Mouse (Mus musculus): ENCODE results near the gene Hdac5. TPM values are rescaled to one million over a fixed set of nuclear protein-coding genes. Genes with fewer than 3 reads are reported as not detected.
A peak's percentile ranks its signal among the peaks of the same experiment; 100 is the strongest.

The Hdac5 gene
- total and polyA plus RNA-seq, 2 experiments from 2014 or later: 61.9 to 350 TPM

- Histone ChIP-seq H3K4me3 (ENCODE audit: low read length) (peak within 1 kb of the TSS; percentile 49), H3K27me3 (ENCODE audit: insufficient read depth, low read length) (no peaks in the 10 kb centered on the region), H3K4me1 (ENCODE audit: insufficient read depth, low read length) (peaks cover 4% of the 10 kb centered on the region; the same call in 1 of the 2 replicates), H3K4me2 (ENCODE audit: low read depth, low read length) (peak within 1 kb of the TSS; percentile 84), H3K9me3 (ENCODE audit: low read length) (no peaks in the 10 kb centered on the region), H3K36me3 (ENCODE audit: insufficient read depth, low read length) (0 out of 2 replicates have a peak, but pooled peaks cover 11% of the 10 kb centered on the region), H3K9ac (replicated peaks; ENCODE audit: low read length) (peak within 1 kb of the TSS; percentile 53), H3K27ac (peak within 1 kb of the TSS; percentile 71)
- WGBS: 2% methylated on average over 50 of the region's 50 CpGs
- DNase-seq (ENCODE audit: low spot score) (peak; percentile 96), ATAC-seq (peak; percentile 87)
- TF ChIP-seq CTCF (IDR thresholded peaks at IDR 0.05; ENCODE audit: low read depth): peak; percentile 7; the same call in 1 of the 2 replicates
Measured at GRCm38 (mm10) chr11:102189461-102190436, 40.2 kb downstream of the Hdac5 start, which contains the start of gene G6pc3. Gene G6pc3 (plus strand): TSS chr11:102189620.

GRCm38 (mm10) chr11:102188980-102189379 is 41.0 kb downstream of the Hdac5 start:
- no peak for TF ChIP-seq CTCF (IDR thresholded peaks at IDR 0.05; ENCODE audit: low read depth)
- Histone ChIP-seq H3K36me3 (ENCODE audit: insufficient read depth, low read length) (0 out of 2 replicates have a peak, but pooled peaks cover 7% of the 10 kb centered on the region), H3K4me3 (ENCODE audit: low read length) (peak overlapping the region; percentile 49), H3K27me3 (ENCODE audit: insufficient read depth, low read length) (no peaks in the 10 kb centered on the region), H3K4me1 (ENCODE audit: insufficient read depth, low read length) (peaks cover 4% of the 10 kb centered on the region; the same call in 1 of the 2 replicates), H3K9ac (replicated peaks; ENCODE audit: low read length) (no peak overlapping the region; the same call in 1 of the 2 replicates), H3K4me2 (ENCODE audit: low read depth, low read length) (peak overlapping the region; percentile 84), H3K9me3 (ENCODE audit: low read length) (no peaks in the 10 kb centered on the region), H3K27ac (peak overlapping the region; percentile 71)
- DNase-seq (ENCODE audit: low spot score): no peak
- 66% methylated on average over 6 of the region's 6 CpGs for WGBS
- ATAC-seq: no peak

GRCm38 (mm10) chr11:102186235-102186634 is 43.7 kb downstream of the Hdac5 start:
- peaks cover 10% of the 10 kb centered on the region; the same call in 1 of the 2 replicates for H3K4me1 ChIP-seq (ENCODE audit: insufficient read depth, low read length)
- DNase-seq (ENCODE audit: low spot score): no peak
- no peak for TF ChIP-seq CTCF (IDR thresholded peaks at IDR 0.05; ENCODE audit: low read depth)
- no peaks in the 10 kb centered on the region for H3K9me3 ChIP-seq (ENCODE audit: low read length)
- H3K27me3 ChIP-seq (ENCODE audit: insufficient read depth, low read length): no peaks in the 10 kb centered on the region
- ATAC-seq: no peak
- H3K36me3 ChIP-seq (ENCODE audit: insufficient read depth, low read length): peaks cover 3% of the 10 kb centered on the region; the same call in 1 of the 2 replicates
- H3K9ac ChIP-seq (replicated peaks; ENCODE audit: low read length): no peak overlapping the region
- H3K4me3 ChIP-seq (ENCODE audit: low read length): no peak overlapping the region
- 81% methylated on average over 1 of the region's 1 CpGs for WGBS
- no peak overlapping the region for H3K27ac ChIP-seq
- H3K4me2 ChIP-seq (ENCODE audit: low read depth, low read length): no peak overlapping the region

DNA sequence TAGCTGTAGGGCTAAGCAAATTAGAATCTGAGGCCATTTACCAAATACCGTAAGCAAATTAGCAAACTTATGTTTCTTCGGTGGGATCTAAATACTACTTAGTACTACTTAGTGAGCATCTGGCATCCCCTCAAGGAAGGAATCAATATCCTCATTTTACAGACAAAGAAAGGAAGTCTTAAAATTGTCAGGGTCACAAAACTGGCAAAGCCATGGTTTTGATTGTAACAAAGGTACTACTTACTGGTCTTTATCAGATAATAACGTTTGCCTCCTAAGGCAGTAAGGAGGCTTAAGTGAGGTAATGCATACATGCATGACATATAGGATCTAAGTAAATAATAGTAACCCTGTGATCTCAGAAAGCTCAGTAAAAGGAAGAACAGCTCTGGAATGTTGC is 44.3 kb downstream of the Hdac5 start:
- Histone ChIP-seq H3K4me1 (ENCODE audit: insufficient read depth, low read length) (peaks cover 9% of the 10 kb centered on the region; the same call in 1 of the 2 replicates), H3K4me3 (ENCODE audit: low read length) (peak overlapping the region; percentile 88), H3K27ac (peak overlapping the region; percentile 97), H3K4me2 (ENCODE audit: low read depth, low read length) (peak overlapping the region; percentile 74), H3K27me3 (ENCODE audit: insufficient read depth, low read length) (no peaks in the 10 kb centered on the region), H3K9ac (replicated peaks; ENCODE audit: low read length) (peak overlapping the region; percentile 91; the same call in 1 of the 2 replicates), H3K9me3 (ENCODE audit: low read length) (no peaks in the 10 kb centered on the region), H3K36me3 (ENCODE audit: insufficient read depth, low read length) (peaks cover 8% of the 10 kb centered on the region; the same call in 1 of the 2 replicates)
- no peak for ATAC-seq
- WGBS: 45% methylated on average over 3 of the region's 3 CpGs
- no peak for TF ChIP-seq CTCF (IDR thresholded peaks at IDR 0.05; ENCODE audit: low read depth)
- DNase-seq (ENCODE audit: low spot score): no peak

- Histone ChIP-seq H3K27me3 (ENCODE audit: insufficient read depth, low read length) (no peaks in the 10 kb centered on the region), H3K4me3 (ENCODE audit: low read length) (peak within 1 kb of the TSS; percentile 88), H3K4me1 (ENCODE audit: insufficient read depth, low read length) (0 out of 2 replicates have a peak, but pooled peaks cover 7% of the 10 kb centered on the region), H3K27ac (peak within 1 kb of the TSS; percentile 97), H3K9me3 (ENCODE audit: low read length) (no peaks in the 10 kb centered on the region), H3K9ac (replicated peaks; ENCODE audit: low read length) (peak within 1 kb of the TSS; percentile 91), H3K4me2 (ENCODE audit: low read depth, low read length) (peak within 1 kb of the TSS; percentile 74), H3K36me3 (ENCODE audit: insufficient read depth, low read length) (peaks cover 10% of the 10 kb centered on the region)
- DNase-seq (ENCODE audit: low spot score): peak; percentile 97
- 2% methylated on average over 64 of the region's 70 CpGs for WGBS
- 0 out of 2 replicates have a peak, but pooled peaks have one; percentile 4 for TF ChIP-seq CTCF (IDR thresholded peaks at IDR 0.05; ENCODE audit: low read depth)
- peak; percentile 90 for ATAC-seq
Measured at GRCm38 (mm10) chr11:102184646-102185495, 45.1 kb downstream of the Hdac5 start, which contains the start of gene Lsm12. Gene Lsm12 (minus strand): TSS chr11:102185296.

DNA sequence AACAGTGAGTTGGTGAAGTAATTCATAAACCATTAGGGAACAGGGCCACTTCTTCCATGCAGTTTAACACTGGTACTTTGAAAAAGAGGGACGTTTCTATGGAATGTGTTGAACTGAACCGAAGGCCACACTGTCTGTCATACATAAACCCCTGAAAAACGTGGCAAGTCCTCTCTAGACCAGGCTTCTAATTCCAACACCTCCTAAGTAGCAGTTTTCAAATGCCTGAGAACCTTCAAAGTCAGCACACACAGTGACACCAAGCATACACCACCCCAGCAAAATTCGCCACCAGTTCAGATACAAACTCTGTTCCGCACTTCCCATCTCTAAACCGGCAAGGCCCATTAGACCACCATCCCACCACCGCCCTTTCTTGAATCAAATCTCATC is 45.7 kb downstream of the Hdac5 start:
- ATAC-seq: no peak
- WGBS: 5% methylated on average over 7 of the region's 7 CpGs
- no peaks in the 10 kb centered on the region for H3K9me3 ChIP-seq (ENCODE audit: low read length)

More for the DNA sequence above, 45.7 kb downstream of the Hdac5 start:
- TF ChIP-seq CTCF (IDR thresholded peaks at IDR 0.05; ENCODE audit: low read depth): no peak
- Histone ChIP-seq H3K27ac (peak overlapping the region; percentile 97), H3K4me1 (ENCODE audit: insufficient read depth, low read length) (0 out of 2 replicates have a peak, but pooled peaks cover 7% of the 10 kb centered on the region), H3K9ac (replicated peaks; ENCODE audit: low read length) (peak overlapping the region; percentile 91), H3K36me3 (ENCODE audit: insufficient read depth, low read length) (peaks cover 14% of the 10 kb centered on the region), H3K4me2 (ENCODE audit: low read depth, low read length) (peak overlapping the region; percentile 74), H3K27me3 (ENCODE audit: insufficient read depth, low read length) (no peaks in the 10 kb centered on the region), H3K4me3 (ENCODE audit: low read length) (peak overlapping the region; percentile 88)
- no peak for DNase-seq (ENCODE audit: low spot score)
